ENCODE assay signal across 16 mouse cellular contexts in genomic region chr14:48257759-48258158, GRCm38 (mm10).
DNase-seq lines count a peak whose midpoint lies in the region; ATAC-seq lines count a peak whose summit lies in the region.
"Had no signal": no experiment of that assay in that cellular context is flagged by ENCODE, and none has a peak within 500 bp of the region (broad histone marks: within the 10 kb centered on the region; RNA-seq: fewer than 3 reads in every experiment).

No protein-coding gene starts in this region.

- no peak overlapping the region for H3K27ac ChIP-seq in heart, embryonic 10.5 days
- H3K27ac ChIP-seq in kidney, embryonic 14.5 days (ENCODE audit: low read depth, low read length) = no peak overlapping the region
- H3K27ac ChIP-seq: heart, embryonic 13.5 days; hindbrain, embryonic 15.5 days; liver, embryonic 13.5 days; stomach, embryonic 15.5 days had no signal

- no peaks in the 10 kb centered on the region for H3K4me1 ChIP-seq in heart, embryonic 10.5 days
- peaks cover 5% of the 10 kb centered on the region; the same call in 1 of the 2 replicates for H3K4me1 ChIP-seq in kidney, embryonic 14.5 days (ENCODE audit: control insufficient read depth, insufficient read depth, low read length)
- H3K4me1 ChIP-seq: heart, embryonic 13.5 days; liver, embryonic 13.5 days; stomach, embryonic 15.5 days had no signal

- no peaks in the 10 kb centered on the region for H3K9me3 ChIP-seq in heart, embryonic 10.5 days
- H3K9me3 ChIP-seq in kidney, embryonic 14.5 days (ENCODE audit: control insufficient read depth, low read length) = no peaks in the 10 kb centered on the region
- H3K9me3 ChIP-seq: heart, embryonic 13.5 days; hindbrain, embryonic 15.5 days; liver, embryonic 13.5 days; megakaryocyte, embryonic 14.5 days; stomach, embryonic 15.5 days had no signal

- no peak for ATAC-seq in kidney, embryonic 14.5 days (ENCODE audit: low FRiP score, low TSS enrichment)
- ATAC-seq: activated CD4-positive, CD25-positive, alpha-beta regulatory T cell, adult 4 months had no signal

- no peak overlapping the region for H3K9ac ChIP-seq in kidney, embryonic 14.5 days (ENCODE audit: low read depth, low read length)
- H3K9ac ChIP-seq: heart, embryonic 13.5 days; hindbrain, embryonic 15.5 days; liver, embryonic 13.5 days; stomach, embryonic 15.5 days had no signal

- H3K27me3 ChIP-seq in heart, embryonic 10.5 days (ENCODE audit: insufficient read depth, poor library complexity, severe bottlenecking) = peaks cover 60% of the 10 kb centered on the region
- H3K27me3 ChIP-seq in kidney, embryonic 14.5 days (ENCODE audit: control insufficient read depth, insufficient read depth, low read length) = no peaks in the 10 kb centered on the region
- H3K27me3 ChIP-seq: hindbrain, embryonic 15.5 days; liver, embryonic 13.5 days; megakaryocyte, embryonic 14.5 days; stomach, embryonic 15.5 days had no signal

- 74% methylated on average over 7 of the region's 7 CpGs for WGBS in heart, embryonic 10.5 days
- WGBS in kidney, embryonic 14.5 days = 70% methylated on average over 7 of the region's 7 CpGs

- peaks cover 3% of the 10 kb centered on the region; the same call in 1 of the 2 replicates for H3K36me3 ChIP-seq in heart, embryonic 10.5 days
- peaks cover 6% of the 10 kb centered on the region; the same call in 1 of the 2 replicates for H3K36me3 ChIP-seq in kidney, embryonic 14.5 days (ENCODE audit: control insufficient read depth, insufficient read depth, low read length)
- H3K36me3 ChIP-seq: heart, embryonic 13.5 days; hindbrain, embryonic 15.5 days; liver, embryonic 13.5 days; stomach, embryonic 15.5 days had no signal

- H3K4me3 ChIP-seq in heart, embryonic 10.5 days = no peak overlapping the region
- H3K4me3 ChIP-seq in kidney, embryonic 14.5 days (ENCODE audit: low read length) = no peak overlapping the region
- H3K4me3 ChIP-seq: heart, embryonic 13.5 days; hindbrain, embryonic 15.5 days; liver, embryonic 13.5 days; megakaryocyte, embryonic 14.5 days; myocyte; stomach, embryonic 15.5 days had no signal

- no peak overlapping the region for H3K4me2 ChIP-seq in kidney, embryonic 14.5 days (replicated peaks; ENCODE audit: low read depth, low read length)
- H3K4me2 ChIP-seq: heart, embryonic 13.5 days; hindbrain, embryonic 15.5 days; liver, embryonic 13.5 days; stomach, embryonic 15.5 days had no signal

- DNase-seq in heart, adult 11 months = peak; percentile 61
- no peak for DNase-seq in heart, embryonic 10.5 days (ENCODE audit: low spot score)
- DNase-seq in kidney, postnatal 25 days = peak; percentile 49
- DNase-seq in adipocyte (ENCODE audit: low spot score) = peak; percentile 27
- DNase-seq in cerebellum, adult 8-10 months = peak; percentile 63
- no peak for DNase-seq in urinary bladder, adult 2 months (ENCODE audit: low spot score)
- no peak for DNase-seq in spleen, postnatal 4 days (ENCODE audit: low spot score in 2 of 2)
- DNase-seq: liver, embryonic 13.5 days; thymus, postnatal 36 days had no signal

Comparison
In these comparisons a context has a peak if more than half of its experiments do, and no peak if none do; other contexts are left out.
1. DNase-seq: peak in heart, adult 11 months (single experiment), kidney, postnatal 25 days (2 of 2), adipocyte (single experiment) and cerebellum, adult 8-10 months (single experiment); none in heart, embryonic 10.5 days (single experiment), urinary bladder, adult 2 months (single experiment) and spleen, postnatal 4 days (0 of 2).